Mouse (Mus musculus) cerebellum, adult 2 months (tissue): ENCODE results near the gene Chst14.

ENCODE experiments used
- CTCF ChIP-seq: fragments of 200-500 bp; IDR thresholded peaks from 2 replicates; pipeline ENCODE4 v1.5.1; 2011; ENCODE audit warnings: low read depth, mild to moderate bottlenecking, control low read depth, low read length, moderate library complexity, borderline replicate concordance; ENCODE audit not compliant: insufficient read depth
- POLR2A ChIP-seq: fragments of 200-500 bp; IDR thresholded peaks from 2 replicates; pipeline ENCODE4 v1.6.1; 2011; ENCODE audit warnings: low read length, control low read depth, borderline replicate concordance; ENCODE audit not compliant: insufficient read depth

- TF ChIP-seq POLR2A (no peak), CTCF (no peak)
Measured at GRCm38 (mm10) chr2:118963007-118963675, 36.8 kb downstream of the Chst14 start.
